In genomic region chr14:75844111-75844695, GRCm38 (mm10) we compare ENCODE assay signal across 8 mouse cellular contexts. TPM values are rescaled to one million over a fixed set of nuclear protein-coding genes. Genes with fewer than 3 reads are reported as not detected.
DNase-seq lines count a peak whose midpoint lies in the region; ATAC-seq and TF ChIP-seq lines count a peak whose summit lies in the region.

No protein-coding gene starts in this region.

- 3% methylated on average over 14 of the region's 14 CpGs for WGBS in lung, embryonic 14.5 days
- 6% methylated on average over 14 of the region's 14 CpGs for WGBS in limb, embryonic 15.5 days
- 5% methylated on average over 14 of the region's 14 CpGs for WGBS in neural tube, embryonic 14.5 days

- no peaks in the 10 kb centered on the region for H3K27me3 ChIP-seq in lung, embryonic 14.5 days (ENCODE audit: insufficient read depth, low read length)
- no peaks in the 10 kb centered on the region for H3K27me3 ChIP-seq in limb, embryonic 15.5 days
- H3K27me3 ChIP-seq in neural tube, embryonic 14.5 days (ENCODE audit: control insufficient read depth, insufficient read depth, low read length), result no peaks in the 10 kb centered on the region

- H3K27ac ChIP-seq in lung, embryonic 14.5 days (ENCODE audit: low read depth), result peak overlapping the region; percentile 98
- H3K27ac ChIP-seq in limb, embryonic 15.5 days, result peak overlapping the region; percentile 98
- H3K27ac ChIP-seq in neural tube, embryonic 14.5 days (ENCODE audit: low read depth, low read length), result peak overlapping the region; percentile 99

- peaks cover 30% of the 10 kb centered on the region for H3K36me3 ChIP-seq in lung, embryonic 14.5 days (ENCODE audit: insufficient read depth)
- peaks cover 25% of the 10 kb centered on the region for H3K36me3 ChIP-seq in limb, embryonic 15.5 days
- H3K36me3 ChIP-seq in neural tube, embryonic 14.5 days (ENCODE audit: control insufficient read depth, insufficient read depth, low read length), result peaks cover 18% of the 10 kb centered on the region

- H3K4me1 ChIP-seq in lung, embryonic 14.5 days (ENCODE audit: insufficient read depth), result peaks cover 5% of the 10 kb centered on the region; the same call in 1 of the 2 replicates
- peaks cover 12% of the 10 kb centered on the region for H3K4me1 ChIP-seq in limb, embryonic 15.5 days
- peaks cover 11% of the 10 kb centered on the region; the same call in 1 of the 2 replicates for H3K4me1 ChIP-seq in neural tube, embryonic 14.5 days (ENCODE audit: control insufficient read depth, insufficient read depth, low read length)

- TF ChIP-seq CTCF in lung, embryonic 14.5 days (IDR thresholded peaks at IDR 0.05; ENCODE audit: low read depth), result no peak

- DNase-seq in lung, embryonic 14.5 days, result peak; percentile 36
- no peak for DNase-seq in lung, postnatal 4 days
- no peak for DNase-seq in retina, postnatal 1 day
- DNase-seq in layer of hippocampus, postnatal 36 days, result no peak
- DNase-seq in cerebellum, adult 11-12 months, result no peak

- no peaks in the 10 kb centered on the region for H3K9me3 ChIP-seq in lung, embryonic 14.5 days (ENCODE audit: low read depth, low read length)
- H3K9me3 ChIP-seq in limb, embryonic 15.5 days, result no peaks in the 10 kb centered on the region
- H3K9me3 ChIP-seq in neural tube, embryonic 14.5 days (ENCODE audit: control insufficient read depth, low read length), result no peaks in the 10 kb centered on the region

- H3K4me2 ChIP-seq in lung, embryonic 14.5 days, result peak overlapping the region; percentile 80
- H3K4me2 ChIP-seq in limb, embryonic 15.5 days, result peak overlapping the region; percentile 56
- H3K4me2 ChIP-seq in neural tube, embryonic 14.5 days (ENCODE audit: low read depth, low read length), result peak overlapping the region; percentile 67

- ATAC-seq in lung, embryonic 14.5 days (ENCODE audit: insufficient read depth), result no peak
- peak; percentile 12 for ATAC-seq in erythroid progenitor cell, adult 5-6 weeks (replicated peaks; ENCODE audit: low FRiP score, poor library complexity, severe bottlenecking)
- ATAC-seq in limb, embryonic 15.5 days (ENCODE audit: insufficient number of reproducible peaks, low FRiP score, low TSS enrichment, low read depth), result no peak
- no peak for ATAC-seq in neural tube, embryonic 14.5 days (ENCODE audit: low read depth)

- peak overlapping the region; percentile 85 for H3K4me3 ChIP-seq in lung, embryonic 14.5 days (ENCODE audit: low read depth, low read length)
- H3K4me3 ChIP-seq in limb, embryonic 15.5 days, result peak overlapping the region; percentile 73
- peak overlapping the region; percentile 83 for H3K4me3 ChIP-seq in neural tube, embryonic 14.5 days (ENCODE audit: low read depth, low read length)

- H3K9ac ChIP-seq in lung, embryonic 14.5 days, result peak overlapping the region; percentile 95
- H3K9ac ChIP-seq in limb, embryonic 15.5 days, result peak overlapping the region; percentile 81
- peak overlapping the region; percentile 97 for H3K9ac ChIP-seq in neural tube, embryonic 14.5 days (replicated peaks; ENCODE audit: low read depth, low read length)

RNA-seq across cellular contexts. Expression of gene Tpt1, which starts 0.7 kb away (rescaled TPM):
- 1,140 and 1,218 TPM in 2 replicates for polyA plus RNA-seq in lung, embryonic 14.5 days (2014; fragmentation: Nextera tagmentation; extraction: Ambion mirVana)
- 3,144 and 3,174 TPM in 2 replicates for total RNA-seq in erythroid progenitor cell, adult 5-6 weeks (2015; ENCODE audit: low replicate concordance)
- total RNA-seq in erythroid progenitor cell, adult 5-6 weeks (2017; ENCODE audit: low replicate concordance), result 507 and 1,044 TPM in 2 replicates
- polyA plus RNA-seq in limb, embryonic 15.5 days (2015; fragmentation: Nextera tagmentation; extraction: Ambion mirVana), result 944 and 1,088 TPM in 2 replicates
- 788 and 789 TPM in 2 replicates for polyA plus RNA-seq in neural tube, embryonic 14.5 days (2014; fragmentation: Nextera tagmentation; extraction: Ambion mirVana)
- total RNA-seq in layer of hippocampus, postnatal 36 days (2021), result 100 to 1,000 TPM; 921 to 999 TPM

RNA-seq across cellular contexts. Expression of gene Slc25a30, which starts 57.4 kb away (rescaled TPM):
- 4.1 and 4.7 TPM in 2 replicates for polyA plus RNA-seq in lung, embryonic 14.5 days (2014; fragmentation: Nextera tagmentation; extraction: Ambion mirVana)
- total RNA-seq in erythroid progenitor cell, adult 5-6 weeks (2015; ENCODE audit: low replicate concordance), result 15.1 and 18.0 TPM in 2 replicates
- 6.3 and 15.4 TPM in 2 replicates for total RNA-seq in erythroid progenitor cell, adult 5-6 weeks (2017; ENCODE audit: low replicate concordance)
- polyA plus RNA-seq in limb, embryonic 15.5 days (2015; fragmentation: Nextera tagmentation; extraction: Ambion mirVana), result 2.6 and 3.7 TPM in 2 replicates
- polyA plus RNA-seq in neural tube, embryonic 14.5 days (2014; fragmentation: Nextera tagmentation; extraction: Ambion mirVana), result 13.3 and 13.5 TPM in 2 replicates
- 10 to 100 TPM; 13.4 to 14.0 TPM for total RNA-seq in layer of hippocampus, postnatal 36 days (2021)
